Mouse (Mus musculus) erythroblast, embryonic 14.5 days (primary cell): ENCODE results near the gene Slc40a1. TPM values are rescaled to one million over a fixed set of nuclear protein-coding genes. Genes with fewer than 3 reads are reported as not detected.

ENCODE experiments used
- H3K27me3 ChIP-seq: 2 replicates; pipeline ENCODE4 v1.6.1; 2012; ENCODE audit warnings: inconsistent platforms; ENCODE audit not compliant: control insufficient read depth
- H3K36me3 ChIP-seq: 2 replicates; pipeline ENCODE4 v1.6.1; 2012; ENCODE audit warnings: mild to moderate bottlenecking, inconsistent platforms; ENCODE audit not compliant: control insufficient read depth
- H3K4me1 ChIP-seq: 2 replicates; pipeline ENCODE4 v1.6.1; 2012; ENCODE audit warnings: inconsistent platforms; ENCODE audit not compliant: control insufficient read depth
- H3K4me3 ChIP-seq: replicated peaks from 2 replicates; pipeline ENCODE3; 2012; ENCODE audit warnings: moderate library complexity, mild to moderate bottlenecking, inconsistent platforms
- H3K9me3 ChIP-seq: 2 replicates; pipeline ENCODE4 v1.6.1; 2012; ENCODE audit warnings: low read length, inconsistent platforms, mixed read lengths; ENCODE audit not compliant: control insufficient read depth
- GATA1 ChIP-seq: IDR thresholded peaks from 2 replicates; pipeline ENCODE4 v1.6.1; 2012; ENCODE audit warnings: low read length, inconsistent platforms, mixed read lengths
- TAL1 ChIP-seq: IDR thresholded peaks from 3 replicates; pipeline ENCODE4 v1.6.1; 2012; ENCODE audit warnings: low read length, inconsistent platforms, mixed read lengths
- polyA plus RNA-seq: library from polyadenylated mRNA; stranded (reverse); fragments of >175 nt; gene quantifications from 2 replicates; pipeline ENCODE4 v1.2.3, GENCODE M21; 2012

Slc40a1 gene
- polyA plus RNA-seq, 1 experiment, result 0.51 TPM

DNA sequence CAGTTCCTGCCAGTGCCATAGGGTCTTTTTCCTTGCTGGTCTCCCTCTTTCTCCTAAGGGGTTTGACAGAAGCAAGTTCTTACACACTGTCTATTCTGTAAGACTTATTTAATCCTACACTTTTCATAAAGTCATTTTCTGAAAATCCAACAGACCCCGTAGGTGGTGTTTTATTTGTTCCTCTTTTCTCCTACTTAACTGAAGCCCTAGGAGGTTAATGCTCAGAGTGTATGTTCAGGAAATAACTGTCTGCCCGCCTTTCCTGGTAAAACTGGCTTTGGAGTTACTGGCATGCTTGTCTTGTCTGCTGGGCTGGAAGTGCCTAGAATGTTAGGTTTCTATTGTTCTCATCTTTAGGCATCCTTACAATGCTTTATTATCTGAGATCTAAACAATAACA, 34.3 kb downstream of the Slc40a1 start:
- Histone ChIP-seq H3K9me3 (no peaks in the 10 kb centered on the region), H3K4me1 (no peaks in the 10 kb centered on the region; the same call in 1 of the 2 replicates), H3K36me3 (no peaks in the 10 kb centered on the region), H3K4me3 (no peak overlapping the region), H3K27me3 (peaks cover 4% of the 10 kb centered on the region; the same call in 1 of the 2 replicates)
- TF ChIP-seq GATA1, result no peak
- TF ChIP-seq TAL1, result no peak

DNA sequence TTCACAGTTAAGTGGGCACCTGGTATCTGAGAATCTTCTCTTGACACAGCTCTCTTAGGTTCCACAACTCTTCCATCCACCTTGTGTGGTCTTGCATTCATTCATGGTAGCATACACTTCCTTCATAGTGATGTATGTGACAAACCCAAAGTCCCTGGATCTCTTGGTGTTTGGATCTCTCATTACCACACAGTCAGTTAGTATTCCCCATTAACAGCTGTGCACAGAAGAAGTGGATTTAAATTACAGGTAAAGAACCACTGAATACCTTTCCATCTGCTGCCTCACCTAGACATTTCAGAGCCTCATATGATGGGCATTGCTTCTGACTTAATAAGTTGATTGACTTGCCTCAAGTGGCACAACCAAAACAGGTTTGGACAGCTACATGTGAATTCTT, 36.1 kb downstream of the Slc40a1 start, which contains the start of gene Gm5269:
TSS of gene Gm5269 (minus strand) at position 101 of the 400 bp plus-strand sequence.
- TF ChIP-seq GATA1 (no peak), TAL1 (no peak)
- H3K36me3 ChIP-seq, result no peaks in the 10 kb centered on the region

DNA sequence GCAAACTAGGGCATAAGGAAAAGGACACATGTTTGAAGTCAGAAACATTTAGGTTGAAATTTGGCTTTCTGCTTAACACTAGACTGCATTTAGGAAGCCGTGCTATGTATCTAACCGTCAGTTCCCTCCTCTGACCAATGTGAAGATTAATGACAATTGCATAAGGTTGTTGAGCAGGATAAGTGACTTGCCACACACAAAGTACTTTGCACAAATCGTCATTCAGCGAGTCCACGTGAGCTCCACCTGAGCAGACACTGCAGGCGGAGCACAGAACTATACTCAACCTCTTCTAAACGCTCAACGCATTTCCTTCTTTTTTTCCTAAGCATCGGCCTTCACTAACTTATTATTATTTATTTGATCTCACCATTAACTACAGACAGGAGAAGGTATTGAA, 39.5 kb downstream of the Slc40a1 start:
- Histone ChIP-seq H3K9me3 (no peaks in the 10 kb centered on the region), H3K36me3 (no peaks in the 10 kb centered on the region), H3K4me1 (no peaks in the 10 kb centered on the region), H3K4me3 (no peak overlapping the region), H3K27me3 (peaks cover 4% of the 10 kb centered on the region; the same call in 1 of the 2 replicates)
- no peak for TF ChIP-seq GATA1
- TF ChIP-seq TAL1, result no peak

More for the DNA sequence above, 36.1 kb downstream of the Slc40a1 start, which contains the start of gene Gm5269:
- Histone ChIP-seq H3K4me1 (no peaks in the 10 kb centered on the region), H3K27me3 (peaks cover 4% of the 10 kb centered on the region; the same call in 1 of the 2 replicates), H3K4me3 (no peak within 1 kb of the TSS), H3K9me3 (no peaks in the 10 kb centered on the region)

GRCm38 (mm10) chr1:45883378-45883777, 42.9 kb downstream of the Slc40a1 start:
- no peak overlapping the region for H3K4me3 ChIP-seq
- H3K9me3 ChIP-seq, result no peaks in the 10 kb centered on the region
- H3K36me3 ChIP-seq, result no peaks in the 10 kb centered on the region
- TF ChIP-seq TAL1, result no peak
- TF ChIP-seq GATA1, result no peak
- no peaks in the 10 kb centered on the region for H3K27me3 ChIP-seq
- H3K4me1 ChIP-seq, result 0 out of 2 replicates have a peak, but pooled peaks cover 1% of the 10 kb centered on the region

GRCm38 (mm10) chr1:45882076-45882475, 44.2 kb downstream of the Slc40a1 start:
- Histone ChIP-seq H3K4me3 (no peak overlapping the region), H3K9me3 (no peaks in the 10 kb centered on the region), H3K4me1 (peaks cover 8% of the 10 kb centered on the region), H3K27me3 (no peaks in the 10 kb centered on the region), H3K36me3 (no peaks in the 10 kb centered on the region)
- TF ChIP-seq GATA1 (no peak), TAL1 (no peak)

- no peaks in the 10 kb centered on the region for H3K9me3 ChIP-seq
- no peaks in the 10 kb centered on the region for H3K36me3 ChIP-seq
- H3K4me1 ChIP-seq, result peaks cover 14% of the 10 kb centered on the region
- no peak overlapping the region for H3K4me3 ChIP-seq
- no peaks in the 10 kb centered on the region for H3K27me3 ChIP-seq
- no peak for TF ChIP-seq GATA1
- TF ChIP-seq TAL1, result no peak
Measured at GRCm38 (mm10) chr1:45881228-45881832, 45.0 kb downstream of the Slc40a1 start.

GRCm38 (mm10) chr1:45877463-45877862, 48.9 kb downstream of the Slc40a1 start:
- Histone ChIP-seq H3K4me3 (no peak overlapping the region), H3K27me3 (no peaks in the 10 kb centered on the region), H3K4me1 (peaks cover 49% of the 10 kb centered on the region), H3K36me3 (no peaks in the 10 kb centered on the region; the same call in 1 of the 2 replicates), H3K9me3 (no peaks in the 10 kb centered on the region)
- TF ChIP-seq TAL1 (no peak), GATA1 (no peak)

DNA sequence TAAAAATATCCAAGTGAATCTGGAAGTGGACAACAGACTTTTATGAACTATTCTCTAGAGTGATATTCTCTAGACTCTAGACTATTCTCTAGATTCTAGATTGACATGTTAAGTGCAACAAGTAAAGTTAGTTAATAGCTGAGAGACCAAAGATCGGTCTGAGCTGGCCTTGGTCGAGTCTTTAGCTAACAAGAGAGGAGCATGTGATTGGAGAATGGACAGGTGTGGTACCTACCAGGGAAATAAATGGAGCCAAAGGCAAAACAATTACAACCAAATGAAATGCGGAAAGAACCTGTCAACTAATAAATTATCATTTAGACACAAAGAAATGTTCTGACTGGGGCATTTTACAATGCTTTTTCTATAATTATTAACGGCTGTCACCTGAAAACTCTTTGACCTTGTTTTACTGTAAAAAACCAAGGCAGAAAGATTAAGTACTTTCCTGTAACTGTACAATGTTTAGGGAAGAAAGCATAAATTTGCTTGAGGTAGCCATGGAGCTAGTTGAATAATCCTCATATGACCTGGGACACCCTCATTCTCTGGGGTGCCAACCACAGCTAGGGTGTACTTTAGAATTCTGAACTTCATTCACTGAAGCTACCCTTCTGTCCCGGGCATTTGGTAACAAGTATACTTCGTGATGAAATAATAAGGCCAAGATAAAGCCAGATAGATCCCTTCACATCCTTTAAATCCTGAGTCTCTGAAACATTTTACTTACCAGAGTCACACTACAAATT, 49.7 kb downstream of the Slc40a1 start:
- TF ChIP-seq TAL1 (no peak), GATA1 (no peak)
- Histone ChIP-seq H3K27me3 (no peaks in the 10 kb centered on the region), H3K4me3 (no peak overlapping the region), H3K9me3 (no peaks in the 10 kb centered on the region), H3K36me3 (no peaks in the 10 kb centered on the region; the same call in 1 of the 2 replicates), H3K4me1 (peaks cover 56% of the 10 kb centered on the region)

DNA sequence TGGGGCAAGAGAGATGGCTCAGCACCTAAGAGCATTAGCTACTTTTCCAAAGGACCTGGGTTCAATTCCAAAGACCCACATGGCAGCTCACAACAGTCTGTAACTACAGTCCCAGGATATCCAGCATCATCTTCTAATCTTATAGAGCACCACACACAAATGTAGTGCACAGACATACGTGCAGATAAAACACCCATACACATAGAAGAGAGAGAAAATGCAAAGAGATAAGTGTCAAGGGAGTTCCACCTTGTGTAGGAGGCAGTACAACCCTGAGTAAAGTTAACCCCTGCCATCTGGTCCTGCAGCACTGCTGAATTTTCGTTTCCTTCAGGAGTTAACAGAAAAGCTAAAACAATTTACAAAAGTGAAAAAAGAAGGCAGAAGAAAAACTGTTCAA, 50.7 kb downstream of the Slc40a1 start:
- H3K36me3 ChIP-seq, result no peaks in the 10 kb centered on the region; the same call in 1 of the 2 replicates
- no peak overlapping the region for H3K4me3 ChIP-seq
- no peaks in the 10 kb centered on the region for H3K27me3 ChIP-seq
- TF ChIP-seq TAL1 (no peak), GATA1 (peak; percentile 46)
- no peaks in the 10 kb centered on the region for H3K9me3 ChIP-seq
- H3K4me1 ChIP-seq, result peaks cover 62% of the 10 kb centered on the region
